Mouse (Mus musculus): ENCODE measurements around the gene Smim13. TPM values are rescaled to one million over a fixed set of nuclear protein-coding genes. Genes with fewer than 3 reads are reported as not detected.
"Not testable (repeated sequence)": the region's sequence is repeated elsewhere in the genome, so short reads cannot be mapped to it uniquely, and the experiment has no call there.

Smim13 gene
- 10 to 100 TPM; 23.3 to 28.6 (median 26.7) TPM for total RNA-seq (2022)

DNA sequence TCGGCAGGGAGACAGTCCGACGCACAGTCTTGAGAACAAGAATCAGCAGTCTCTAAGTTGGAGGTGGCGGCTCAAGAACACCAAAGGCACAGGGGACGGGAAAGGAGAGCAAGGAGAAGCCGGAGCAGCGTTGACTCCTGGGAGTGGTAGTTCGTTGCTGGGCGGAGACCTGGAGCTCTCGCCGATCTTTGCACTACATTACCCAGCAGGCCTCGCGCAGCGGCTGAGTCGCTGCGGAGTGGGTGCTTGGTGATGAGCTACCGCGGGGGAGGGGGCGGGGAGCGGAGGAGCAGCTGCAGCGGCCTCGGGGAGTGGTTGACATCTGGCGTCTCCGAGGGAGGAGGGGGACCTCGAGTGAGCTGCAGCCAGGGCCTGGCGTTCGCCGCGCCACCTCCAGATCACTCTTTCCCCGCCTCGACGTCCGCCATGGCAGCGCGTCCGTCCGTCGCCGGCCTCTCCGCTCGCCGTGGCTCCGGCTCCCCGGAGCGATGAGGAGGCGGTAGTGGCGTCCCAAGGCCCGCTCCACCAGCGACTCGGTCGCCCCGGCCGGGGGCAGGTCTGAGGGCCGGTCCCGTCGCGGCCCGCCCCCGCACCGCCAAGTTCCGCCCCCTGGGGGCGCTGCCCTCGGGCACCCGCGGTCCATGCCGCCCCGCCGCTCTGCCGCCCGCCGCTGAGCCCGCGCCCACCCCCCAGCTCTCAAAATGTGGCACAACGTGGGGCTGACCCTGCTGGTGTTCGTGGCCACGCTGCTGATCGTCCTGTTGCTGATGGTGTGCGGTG lies at the start of gene Smim13:
TSS of gene Smim13 (plus strand) at position 307 of the 780 bp plus-strand sequence.
- peak; percentile 93 for DNase-seq (ENCODE audit: low spot score)

- DNase-seq (ENCODE audit: low spot score) = no peak
Measured at GRCm38 (mm10) chr13:41200861-41201260, 48.8 kb upstream of the Smim13 start.

DNA sequence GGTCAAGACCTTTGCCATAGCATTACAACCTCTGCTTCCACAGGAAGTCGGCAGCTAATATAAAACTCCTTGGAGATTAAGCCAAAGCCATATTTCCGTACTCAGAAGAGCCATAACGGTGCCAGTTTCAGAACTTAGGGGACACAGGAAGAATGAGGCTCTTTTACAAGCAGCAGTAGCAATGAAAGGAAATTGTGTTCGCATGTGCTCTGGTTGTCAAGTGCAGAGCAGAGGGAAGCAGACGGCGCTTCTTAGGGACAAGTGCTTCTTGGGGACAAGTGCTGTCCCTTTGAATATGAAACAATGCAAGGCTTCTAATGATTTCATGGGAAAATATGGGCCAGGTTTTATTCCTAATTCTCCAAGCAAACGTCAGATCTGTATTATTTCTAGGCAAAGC lies 46.4 kb upstream of the Smim13 start:
- DNase-seq (ENCODE audit: low spot score) = no peak

DNA sequence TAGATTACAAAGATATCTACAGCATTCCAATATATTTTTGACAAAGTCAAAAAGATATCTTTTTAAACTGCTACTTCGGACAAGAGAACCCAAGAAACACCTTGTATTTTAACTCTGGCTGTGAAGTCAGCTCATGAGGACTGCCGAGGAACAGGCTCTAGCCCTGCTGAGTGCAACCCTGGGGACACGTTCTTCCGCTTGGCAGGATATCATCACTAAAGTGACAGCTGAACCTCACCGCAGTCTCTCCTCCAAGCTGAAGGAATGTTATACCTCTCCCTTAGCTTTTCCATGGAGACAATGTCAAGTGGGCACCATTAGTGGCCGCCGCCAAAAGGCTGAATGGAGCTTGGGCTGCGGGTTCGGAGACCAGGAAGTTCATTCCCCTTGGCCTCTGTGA lies 46.0 kb upstream of the Smim13 start:
- DNase-seq (ENCODE audit: low spot score) = no peak

DNA sequence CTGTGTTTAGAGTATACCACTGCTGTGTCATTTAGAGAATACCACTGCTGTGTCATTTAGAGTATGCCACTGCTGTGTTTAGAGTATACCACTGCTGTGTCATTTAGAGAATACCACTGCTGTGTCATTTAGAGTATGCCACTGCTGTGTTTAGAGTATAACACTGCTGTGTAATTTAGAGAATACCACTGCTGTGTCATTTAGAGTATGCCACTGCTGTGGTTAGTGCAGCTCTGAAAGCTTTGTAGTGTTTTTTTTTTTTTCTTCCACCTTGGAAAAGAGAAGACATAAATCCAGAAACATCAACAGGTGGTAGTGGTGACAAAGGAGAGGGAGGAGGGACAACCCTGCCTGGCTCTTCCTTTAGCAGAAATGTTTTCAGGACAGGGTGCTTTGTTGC lies 44.1 kb upstream of the Smim13 start:
- not testable (repeated sequence) for DNase-seq (ENCODE audit: low spot score)

- no peak for DNase-seq (ENCODE audit: low spot score)
Measured at GRCm38 (mm10) chr13:41206241-41206640, 43.4 kb upstream of the Smim13 start.

DNA sequence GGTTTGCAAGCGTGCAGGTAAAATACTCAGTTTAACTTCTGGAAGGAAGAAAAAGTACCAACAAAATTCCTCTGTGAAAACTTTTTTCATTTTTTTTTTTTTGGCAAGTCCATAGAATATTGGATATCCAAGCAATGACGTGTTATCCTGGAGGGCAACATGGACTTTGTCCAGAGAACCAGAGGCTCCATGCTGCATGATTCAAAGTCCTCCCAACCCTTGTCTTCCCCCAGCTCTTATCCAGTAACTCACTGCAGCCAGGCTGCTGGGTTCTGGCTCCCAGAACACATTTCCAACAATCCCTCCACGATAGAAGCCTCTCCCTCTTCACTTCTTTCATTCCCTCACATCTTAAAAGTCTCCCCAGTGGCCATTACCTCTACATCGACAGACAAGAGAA lies 38.4 kb upstream of the Smim13 start:
- DNase-seq (ENCODE audit: low spot score) = no peak

- DNase-seq (ENCODE audit: low spot score) = no peak
Measured at GRCm38 (mm10) chr13:41212558-41213322, 36.9 kb upstream of the Smim13 start.

- DNase-seq (ENCODE audit: low spot score) = no peak
Measured at GRCm38 (mm10) chr13:41215669-41216068, 34.0 kb upstream of the Smim13 start.

DNA sequence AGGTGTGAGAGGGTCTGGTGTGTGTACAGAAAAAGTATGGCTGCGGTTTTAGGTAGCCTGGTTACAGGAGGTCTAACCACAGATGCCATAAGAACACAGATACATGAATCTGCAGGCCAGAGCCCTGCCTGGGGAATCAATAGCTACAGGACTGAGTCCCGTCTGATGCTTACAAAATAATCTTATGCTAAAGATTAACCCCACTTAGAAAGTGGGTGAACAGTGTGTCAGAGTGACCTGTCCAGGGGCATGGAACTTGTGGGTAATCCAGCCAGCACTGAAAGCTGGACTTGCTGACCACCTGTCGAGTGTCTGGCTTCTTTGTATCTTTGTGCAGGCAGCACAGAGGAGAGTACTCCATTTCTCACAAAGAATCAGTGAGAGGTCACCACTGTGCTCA lies 33.4 kb upstream of the Smim13 start:
- DNase-seq (ENCODE audit: low spot score) = no peak

DNA sequence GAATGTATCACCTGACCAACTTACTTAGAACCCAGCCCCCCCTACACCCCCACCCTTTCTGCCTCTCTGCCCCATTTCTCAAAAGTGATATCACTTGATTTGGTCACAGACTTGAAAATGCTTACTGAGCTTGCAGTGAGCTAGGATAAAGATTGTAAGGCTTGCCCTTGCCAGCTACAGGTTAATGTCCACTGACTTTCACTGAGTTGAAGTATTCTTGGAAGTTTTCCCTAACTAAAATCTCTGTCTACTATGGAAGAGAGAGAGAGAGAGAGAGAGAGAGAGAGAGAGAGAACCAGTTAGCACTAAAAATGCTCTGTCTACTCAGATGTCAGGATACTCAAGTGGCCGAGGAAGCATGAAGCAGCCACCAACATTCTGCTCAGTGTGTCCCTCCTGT lies 30.6 kb upstream of the Smim13 start:
- no peak for DNase-seq (ENCODE audit: low spot score)

GRCm38 (mm10) chr13:41219687-41220303 lies 29.8 kb upstream of the Smim13 start:
- DNase-seq (ENCODE audit: low spot score) = no peak

GRCm38 (mm10) chr13:41220304-41220834 lies 29.3 kb upstream of the Smim13 start, which contains the start of gene Elovl2:
Gene Elovl2 (minus strand): TSS chr13:41220405.
- peak; percentile 21 for DNase-seq (ENCODE audit: low spot score)

GRCm38 (mm10) chr13:41226513-41226912 lies 23.1 kb upstream of the Smim13 start:
- no peak for DNase-seq (ENCODE audit: low spot score)

DNA sequence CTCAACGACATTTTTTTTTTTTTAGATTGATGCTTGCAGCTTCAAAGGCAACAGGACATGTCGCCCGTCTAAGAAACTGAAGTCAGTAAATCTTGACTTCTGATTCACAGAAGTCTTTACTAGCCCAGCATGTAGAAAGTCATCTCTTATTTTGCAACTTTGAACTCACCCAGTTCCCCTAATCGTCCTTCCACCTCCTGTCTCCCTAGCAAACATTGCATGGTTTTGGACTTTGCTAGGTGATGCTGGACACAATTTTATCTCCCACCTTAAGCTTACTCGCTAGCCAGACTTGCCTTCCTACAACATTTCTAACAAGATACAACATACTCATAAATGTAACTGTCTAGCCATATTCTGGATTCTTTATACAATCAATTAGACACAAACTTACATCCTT lies 21.6 kb upstream of the Smim13 start:
- no peak for DNase-seq (ENCODE audit: low spot score)

DNA sequence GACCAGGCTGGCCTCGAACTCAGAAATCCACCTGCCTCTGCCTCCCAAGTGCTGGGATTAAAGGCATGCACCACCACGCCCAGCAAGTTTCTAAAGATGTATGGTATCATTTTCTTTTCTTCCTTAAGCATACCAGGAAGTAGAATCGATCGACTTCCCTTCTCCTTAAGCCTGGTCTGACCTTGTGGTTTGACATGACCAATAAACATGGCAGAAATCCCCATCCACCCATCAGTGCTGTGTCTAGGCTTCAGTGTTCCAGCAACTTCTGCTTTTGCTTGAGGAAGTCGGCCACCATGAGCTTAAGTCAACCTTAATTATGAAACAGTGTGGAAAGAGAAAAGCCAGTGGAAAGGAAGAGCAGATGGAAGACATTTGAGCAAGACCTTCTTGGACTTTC lies 19.4 kb upstream of the Smim13 start:
- DNase-seq (ENCODE audit: low spot score) = no peak

DNA sequence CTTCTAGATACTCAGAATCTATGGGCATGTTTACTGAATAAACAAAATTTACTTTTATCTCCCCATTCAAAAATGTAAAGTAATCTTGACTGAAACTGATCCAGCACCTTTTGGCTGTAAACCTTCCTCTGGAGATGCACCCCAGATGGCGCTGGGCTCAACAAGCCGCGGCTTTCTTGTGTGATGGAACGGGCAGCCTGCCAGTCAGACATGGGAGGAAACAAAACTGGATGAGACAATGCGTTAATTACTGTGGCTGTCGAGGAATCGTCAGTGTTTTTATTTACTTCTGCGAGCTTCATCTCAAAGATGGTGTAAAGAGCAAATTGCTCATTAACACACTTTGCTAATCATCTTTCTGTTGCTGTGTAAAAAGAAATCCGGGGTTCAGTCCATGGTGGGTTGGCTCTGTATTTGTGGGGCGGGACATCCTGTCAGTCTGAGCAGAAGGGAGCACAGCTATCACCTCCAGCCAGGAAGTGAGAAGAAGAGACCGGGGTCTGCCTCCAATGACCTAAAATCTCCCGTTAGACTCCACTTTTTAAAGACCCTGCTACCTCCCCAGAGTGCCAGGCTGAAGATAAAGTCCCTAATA lies 18.2 kb upstream of the Smim13 start:
- no peak for DNase-seq (ENCODE audit: low spot score)

DNA sequence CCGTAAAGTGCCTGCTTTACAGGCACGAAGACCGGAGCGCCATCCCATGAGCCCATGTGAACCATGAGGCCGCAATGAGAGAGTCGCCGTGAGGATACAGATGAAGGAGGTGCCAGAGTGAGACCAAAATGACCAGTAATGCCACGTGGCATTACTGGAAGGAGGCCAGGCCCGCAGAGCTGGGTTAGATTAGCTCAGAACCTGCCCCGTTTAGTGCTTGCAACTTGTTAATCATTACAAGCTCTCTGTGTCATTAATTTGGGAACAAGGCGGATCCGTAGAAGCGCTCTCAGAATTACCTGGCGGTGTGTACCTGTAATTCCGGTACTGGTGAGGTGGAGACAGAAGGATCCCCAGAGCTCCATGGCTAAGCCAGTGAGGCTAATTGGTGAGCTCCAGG lies 17.4 kb upstream of the Smim13 start:
- DNase-seq (ENCODE audit: low spot score) = no peak

- no peak for DNase-seq (ENCODE audit: low spot score)
Measured at GRCm38 (mm10) chr13:41233241-41233640, 16.4 kb upstream of the Smim13 start.

- DNase-seq (ENCODE audit: low spot score) = no peak
Measured at GRCm38 (mm10) chr13:41235181-41235580, 14.5 kb upstream of the Smim13 start.

- DNase-seq (ENCODE audit: low spot score) = no peak
Measured at GRCm38 (mm10) chr13:41235845-41236741, 13.6 kb upstream of the Smim13 start.
